Mouse (Mus musculus) MEL (cell line): Measurements from ENCODE around the gene Cfap58.

Experiments
- CHD2 ChIP-seq: IDR thresholded peaks from 2 replicates; pipeline ENCODE4 v1.6.1; 2011; ENCODE audit warnings: low read length, improper control_type of control experiment
- CTCF ChIP-seq, 3 experiments: IDR thresholded peaks in 2 of 3; conservative IDR thresholded peaks in 1 of 3; 2 replicates each; pipeline ENCODE4 v1.5.1; 2011 to 2012; ENCODE audit warnings: low read length in 3 of 3, low read depth in 2 of 3, mild to moderate bottlenecking in 2 of 3, improper control_type of control experiment in 1 of 3, inconsistent platforms in 1 of 3, mixed read lengths in 1 of 3, moderate library complexity in 1 of 3; ENCODE audit not compliant: control insufficient read depth in 1 of 3, insufficient read depth in 1 of 3, poor library complexity in 1 of 3, severe bottlenecking in 1 of 3
- EP300 ChIP-seq, 2 experiments: IDR thresholded peaks; 2 replicates each; pipeline ENCODE4 v1.6.1; 2011; ENCODE audit warnings: improper control_type of control experiment in 2 of 2, low read length in 2 of 2, low read depth in 1 of 2, mild to moderate bottlenecking in 1 of 2
- GATA1 ChIP-seq: IDR thresholded peaks from 2 replicates; pipeline ENCODE4 v1.6.1; 2011; ENCODE audit warnings: low read depth, low read length, improper control_type of control experiment
- HCFC1 ChIP-seq: IDR thresholded peaks from 2 replicates; pipeline ENCODE4 v1.6.1; 2012; ENCODE audit warnings: low read depth, mild to moderate bottlenecking, inconsistent platforms, low read length, improper control_type of control experiment, moderate library complexity
- JUND ChIP-seq: IDR thresholded peaks from 2 replicates; pipeline ENCODE4 v1.6.1; 2011; ENCODE audit warnings: low read depth, mild to moderate bottlenecking, improper control_type of control experiment, low read length
- MAFK ChIP-seq: IDR thresholded peaks from 2 replicates; pipeline ENCODE4 v1.6.1; 2011; ENCODE audit warnings: low read depth, mild to moderate bottlenecking, low read length, improper control_type of control experiment, borderline replicate concordance
- POLR2A ChIP-seq, 2 experiments: IDR thresholded peaks; 2 replicates each; pipeline ENCODE4 v1.6.1; 2011 to 2012; ENCODE audit warnings: low read length in 2 of 2, mild to moderate bottlenecking in 2 of 2, control low read depth in 1 of 2, improper control_type of control experiment in 1 of 2, low read depth in 1 of 2, moderate library complexity in 1 of 2; ENCODE audit not compliant: control insufficient read depth in 1 of 2, insufficient read depth in 1 of 2, poor library complexity in 1 of 2
- RAD21 ChIP-seq: IDR thresholded peaks from 2 replicates; pipeline ENCODE4 v1.6.1; 2011; ENCODE audit warnings: mild to moderate bottlenecking, low read depth, low read length, improper control_type of control experiment
- SIN3A ChIP-seq: IDR thresholded peaks from 2 replicates; pipeline ENCODE4 v1.6.1; 2012; ENCODE audit warnings: low read length, improper control_type of control experiment, inconsistent platforms
- TAL1 ChIP-seq: IDR thresholded peaks from 2 replicates; pipeline ENCODE4 v1.6.1; 2012; ENCODE audit warnings: mild to moderate bottlenecking, inconsistent platforms, low read length, moderate library complexity, mixed read lengths
- UBTF ChIP-seq: IDR thresholded peaks from 2 replicates; pipeline ENCODE4 v1.6.1; 2012; ENCODE audit warnings: low read depth, mild to moderate bottlenecking, inconsistent platforms, low read length, improper control_type of control experiment, moderate library complexity, borderline replicate concordance; ENCODE audit not compliant: insufficient read depth
- USF1 ChIP-seq: IDR thresholded peaks from 2 replicates; pipeline ENCODE4 v1.6.1; 2014; ENCODE audit warnings: low read depth, mild to moderate bottlenecking, inconsistent platforms, low read length, improper control_type of control experiment, moderate library complexity
- ZMIZ1 ChIP-seq: IDR thresholded peaks from 2 replicates; pipeline ENCODE4 v1.6.1; 2012; ENCODE audit warnings: low read depth, mild to moderate bottlenecking, inconsistent platforms, low read length, improper control_type of control experiment, moderate library complexity

DNA sequence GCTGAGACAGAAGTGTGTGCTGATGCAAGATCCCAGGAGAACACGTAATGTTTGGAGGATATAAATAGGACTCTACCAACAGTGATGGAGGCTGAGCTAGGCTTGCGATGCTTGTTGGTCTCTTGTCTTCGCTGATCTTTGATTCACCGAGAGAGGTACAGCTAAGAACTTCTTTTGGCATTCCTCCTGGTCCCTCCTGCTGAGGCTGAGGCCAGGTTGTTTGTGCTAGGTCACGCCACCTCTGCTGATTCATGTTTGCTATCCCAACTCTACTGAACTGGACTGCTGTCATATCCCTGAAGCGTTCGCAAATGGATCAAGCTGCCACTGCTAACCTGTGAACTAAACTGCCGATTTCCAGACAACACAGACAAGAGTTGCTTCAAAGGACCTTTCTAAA, 3.3 kb upstream of the Cfap58 start:
- TF ChIP-seq CHD2 = no peak
- no peak for TF ChIP-seq MAFK
- no peak for TF ChIP-seq EP300 (IDR thresholded peaks at IDR 0.05; ENCODE audit: low read depth in 1 of 2, low read length in 2 of 2)
- TF ChIP-seq ZMIZ1 = no peak
- no peak for TF ChIP-seq POLR2A (IDR thresholded peaks at IDR 0.05; ENCODE audit: control insufficient read depth in 1 of 2, insufficient read depth in 1 of 2, low read depth in 1 of 2, low read length in 2 of 2, poor library complexity in 1 of 2)
- no peak for TF ChIP-seq SIN3A
- no peak for TF ChIP-seq HCFC1
- no peak for TF ChIP-seq USF1
- no peak for TF ChIP-seq CTCF (IDR thresholded peaks at IDR 0.05 in 2 of 3, conservative IDR thresholded peaks at IDR 0.05 in 1 of 3; ENCODE audit: control insufficient read depth in 1 of 3, insufficient read depth in 1 of 3, low read depth in 2 of 3, low read length in 3 of 3, poor library complexity in 1 of 3, severe bottlenecking in 1 of 3)
- no peak for TF ChIP-seq TAL1
- TF ChIP-seq RAD21 = no peak
- TF ChIP-seq UBTF = no peak
- TF ChIP-seq JUND = no peak
- no peak for TF ChIP-seq GATA1
